ENCODE assay signal across 16 mouse cellular contexts in the genomic region with DNA sequence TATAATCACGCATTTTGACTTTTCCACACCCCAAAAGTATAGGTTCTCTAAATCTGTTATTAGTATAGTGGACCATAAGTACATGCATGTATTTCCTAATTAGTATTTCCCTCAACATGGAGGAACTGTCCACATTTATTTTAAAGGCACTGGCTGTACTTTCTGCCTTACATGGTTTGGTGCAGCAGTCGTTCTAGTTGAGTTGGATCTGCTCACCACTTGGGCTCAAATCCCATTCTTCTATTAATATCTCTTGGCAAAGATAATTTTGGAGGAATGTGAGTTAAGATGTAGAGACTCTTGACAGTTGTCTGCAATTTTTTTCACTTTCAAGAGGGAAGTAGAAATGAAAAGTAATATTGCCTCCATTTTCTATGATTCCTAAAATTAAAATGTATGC.
DNase-seq lines count a peak whose midpoint lies in the region; ATAC-seq and TF ChIP-seq lines count a peak whose summit lies in the region.
"Had no signal": no experiment of that assay in that cellular context is flagged by ENCODE, and none has a peak within 500 bp of the region (broad histone marks: within the 10 kb centered on the region; RNA-seq: fewer than 3 reads in every experiment).

No protein-coding gene starts in this region.

- no peaks in the 10 kb centered on the region for H3K4me1 ChIP-seq in lung, embryonic 14.5 days (ENCODE audit: insufficient read depth)
- H3K4me1 ChIP-seq in brown adipose tissue, adult 24 weeks (ENCODE audit: control insufficient read depth, insufficient read depth, insufficient read length, low read length), result peaks cover 2% of the 10 kb centered on the region; the same call in 1 of the 2 replicates

- TF ChIP-seq CTCF in gastrocnemius, adult 2 months (IDR thresholded peaks at IDR 0.05), result no peak
- no peak for TF ChIP-seq CTCF in lung, embryonic 14.5 days (IDR thresholded peaks at IDR 0.05; ENCODE audit: low read depth)

- H3K27me3 ChIP-seq in lung, embryonic 14.5 days (ENCODE audit: insufficient read depth, low read length), result no peaks in the 10 kb centered on the region
- H3K27me3 ChIP-seq: hindbrain, embryonic 12.5 days; limb, embryonic 13.5 days; neural tube, embryonic 13.5 days had no signal

- DNase-seq in gastrocnemius, adult 2 months, result no peak
- DNase-seq in gastrocnemius, postnatal 10 days, result no peak
- peak; percentile 59 for DNase-seq in lung, embryonic 14.5 days
- DNase-seq in lung, adult 18-20 months, result no peak
- peak; percentile 35 for DNase-seq in lung, postnatal 10 days
- no peak for DNase-seq in spleen, postnatal 36 days (ENCODE audit: low spot score in 2 of 2)
- DNase-seq: cerebellum, adult 11 months; kidney, adult 8-10 months; retina, postnatal 1 day had no signal

- H3K9ac ChIP-seq in lung, embryonic 14.5 days, result no peak overlapping the region
- H3K9ac ChIP-seq: hindbrain, embryonic 12.5 days; limb, embryonic 13.5 days; neural tube, embryonic 13.5 days had no signal

- ATAC-seq in lung, embryonic 14.5 days (ENCODE audit: insufficient read depth), result no peak
- no peak for ATAC-seq in cerebellum, adult (ENCODE audit: insufficient number of reproducible peaks, low FRiP score, low TSS enrichment)
- ATAC-seq: midbrain, embryonic 16.5 days had no signal

- H3K4me3 ChIP-seq in gastrocnemius, adult 2 months, result no peak overlapping the region
- no peak overlapping the region for H3K4me3 ChIP-seq in lung, embryonic 14.5 days (ENCODE audit: low read depth, low read length)
- no peak overlapping the region for H3K4me3 ChIP-seq in brown adipose tissue, adult 24 weeks (ENCODE audit: insufficient read depth, low read depth, low read length)
- H3K4me3 ChIP-seq: hindbrain, embryonic 12.5 days; limb, embryonic 13.5 days; neural tube, embryonic 13.5 days had no signal

- H3K27ac ChIP-seq in gastrocnemius, adult 2 months, result 0 out of 2 replicates have a peak overlapping the region, but pooled peaks have one; percentile 20
- H3K27ac ChIP-seq in lung, embryonic 14.5 days (ENCODE audit: low read depth), result no peak overlapping the region
- H3K27ac ChIP-seq in brown adipose tissue, adult 24 weeks (replicated peaks; ENCODE audit: low read depth, low read length), result peak overlapping the region; percentile 47; the same call in 1 of the 2 replicates
- H3K27ac ChIP-seq: hindbrain, embryonic 12.5 days; limb, embryonic 13.5 days; macrophage; neural tube, embryonic 13.5 days had no signal

- H3K4me2 ChIP-seq in lung, embryonic 14.5 days, result no peak overlapping the region
- H3K4me2 ChIP-seq: hindbrain, embryonic 12.5 days; limb, embryonic 13.5 days; neural tube, embryonic 13.5 days had no signal

- no peaks in the 10 kb centered on the region for H3K9me3 ChIP-seq in lung, embryonic 14.5 days (ENCODE audit: low read depth, low read length)
- H3K9me3 ChIP-seq: hindbrain, embryonic 12.5 days; limb, embryonic 13.5 days; neural tube, embryonic 13.5 days had no signal

- intact Hi-C loops in gastrocnemius, adult 2 months (cut with DNase I), result no loop called here

- H3K36me3 ChIP-seq in lung, embryonic 14.5 days (ENCODE audit: insufficient read depth), result no peaks in the 10 kb centered on the region
- H3K36me3 ChIP-seq: hindbrain, embryonic 12.5 days; limb, embryonic 13.5 days; neural tube, embryonic 13.5 days had no signal

- 74% methylated on average over 2 of the region's 2 CpGs for WGBS in lung, embryonic 14.5 days

Comparison
In these comparisons a context has a peak if more than half of its experiments do, and no peak if none do; other contexts are left out.
1. DNase-seq: peak in lung, embryonic 14.5 days (single experiment) and lung, postnatal 10 days (single experiment); none in gastrocnemius, adult 2 months (single experiment), gastrocnemius, postnatal 10 days (single experiment), lung, adult 18-20 months (0 of 2) and spleen, postnatal 36 days (0 of 2).